Mouse (Mus musculus) erythroblast, adult 5-6 weeks (primary cell): ENCODE results near the gene Cntnap1. TPM values are rescaled to one million over a fixed set of nuclear protein-coding genes. Genes with fewer than 3 reads are reported as not detected.
"Not testable (repeated sequence)": the region's sequence is repeated elsewhere in the genome, so short reads cannot be mapped to it uniquely, and the experiment has no call there.

Source experiments
- ATAC-seq: replicated peaks from 2 replicates; pipeline ENCODE4 v1.8.0; 2016; ENCODE audit warnings: moderate number of reproducible peaks, mild to moderate bottlenecking, moderate TSS enrichment, inconsistent platforms; ENCODE audit not compliant: poor library complexity, low FRiP score, severe bottlenecking
- total RNA-seq, 2 experiments: library from RNA; stranded (forward) in 1 of 2; stranded (reverse) in 1 of 2; fragments of 150-400 nt in 1 of 2; fragments of 200-764, 138-1000 nt in 1 of 2; gene quantifications; 2 replicates each; pipeline versions ENCODE4 v1.2.3 to v1.2.4; 2015 to 2017; ENCODE audit warnings: low replicate concordance in 2 of 2

Cntnap1 gene
- total RNA-seq (2015; ENCODE audit: low replicate concordance) (0.58 and 0.63 TPM in 2 replicates), total RNA-seq (2017; ENCODE audit: low replicate concordance) (0.17 TPM in 1 of 2 replicates, not detected in the other)

DNA sequence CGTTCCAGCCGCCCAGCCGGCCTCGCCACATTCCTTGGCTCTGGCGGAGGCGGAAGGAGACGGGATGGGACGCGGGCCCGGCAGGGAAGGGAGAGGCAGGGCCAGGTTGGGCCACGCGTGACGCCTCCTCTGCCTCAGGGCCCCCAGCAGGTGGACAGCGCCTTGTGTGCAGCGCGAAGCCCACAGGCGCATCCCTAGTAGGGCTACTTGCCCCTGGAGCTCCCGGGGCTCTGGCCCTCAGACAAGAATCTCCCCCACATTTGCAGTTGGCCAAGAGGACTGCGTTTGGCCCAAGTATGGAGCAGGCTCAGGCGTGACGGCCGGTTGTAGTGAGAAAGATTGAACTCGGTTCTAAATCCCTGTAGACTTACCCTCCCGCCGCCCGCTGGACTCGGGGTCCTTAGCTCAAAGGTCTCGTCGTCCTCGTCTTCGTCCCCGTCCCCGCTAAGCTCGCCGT is at the start of gene Cntnap1:
Gene Cntnap1 (plus strand): TSS at position 170 of the 457 bp plus-strand sequence.
- ATAC-seq = no peak

DNA sequence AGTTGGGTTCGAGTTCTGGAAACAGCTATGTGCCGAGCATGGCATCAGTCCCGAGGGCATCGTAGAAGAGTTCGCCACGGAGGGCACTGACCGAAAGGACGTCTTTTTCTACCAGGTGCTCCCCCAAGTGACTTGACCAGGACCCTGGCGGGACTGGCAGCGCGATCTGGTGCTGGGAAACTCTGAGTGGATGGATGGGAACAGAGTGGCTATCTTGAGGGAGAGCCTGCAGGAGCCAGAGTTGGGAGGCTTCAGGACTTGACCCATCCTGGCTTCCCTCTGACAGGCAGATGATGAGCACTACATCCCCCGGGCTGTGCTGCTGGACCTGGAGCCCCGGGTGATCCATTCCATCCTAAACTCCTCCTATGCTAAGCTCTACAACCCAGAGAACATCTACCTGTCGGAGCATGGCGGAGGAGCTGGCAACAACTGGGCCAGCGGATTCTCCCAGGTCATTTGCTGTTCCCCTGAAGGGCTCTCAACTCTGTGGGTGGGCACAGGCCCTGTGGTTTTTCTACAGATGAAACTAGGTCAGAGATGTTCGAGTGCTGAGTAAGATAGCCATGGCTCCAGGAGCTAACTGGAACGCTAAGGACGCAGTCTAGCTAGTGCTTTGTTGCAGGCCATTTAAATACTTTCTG is 49.7 kb upstream of the Cntnap1 start:
- ATAC-seq = peak; percentile 12

DNA sequence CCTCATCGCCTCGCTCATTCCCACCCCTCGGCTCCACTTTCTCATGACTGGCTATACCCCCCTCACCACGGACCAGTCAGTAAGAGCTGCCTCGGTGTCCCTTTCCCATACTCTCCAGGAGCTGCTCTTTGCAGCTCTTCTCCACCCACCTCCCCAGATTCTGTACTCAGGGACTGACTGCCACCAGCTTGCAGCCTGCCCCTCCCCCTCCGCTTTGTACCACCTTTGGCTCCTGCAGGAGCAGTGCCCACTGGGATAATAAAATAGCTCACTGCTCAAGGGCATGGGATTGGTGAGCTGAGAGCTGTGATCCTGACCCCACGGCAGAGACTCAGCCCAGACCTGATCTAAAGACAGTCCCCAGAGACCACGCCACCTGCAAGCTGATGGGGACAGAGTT is 45.8 kb upstream of the Cntnap1 start:
- ATAC-seq = not testable (repeated sequence)

DNA sequence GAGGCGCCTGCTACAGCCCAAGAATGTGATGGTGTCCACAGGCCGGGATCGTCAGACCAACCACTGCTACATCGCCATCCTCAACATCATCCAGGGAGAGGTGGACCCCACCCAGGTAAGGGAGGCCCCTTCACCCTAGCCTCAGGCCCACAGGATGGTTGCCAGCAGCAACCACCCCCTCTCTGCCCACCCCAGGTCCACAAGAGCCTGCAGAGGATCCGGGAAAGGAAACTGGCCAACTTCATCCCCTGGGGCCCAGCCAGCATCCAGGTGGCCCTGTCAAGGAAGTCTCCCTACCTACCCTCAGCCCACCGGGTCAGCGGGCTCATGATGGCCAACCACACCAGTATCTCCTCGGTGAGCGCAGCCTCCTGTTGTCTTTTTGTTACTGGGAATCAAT is 45.3 kb upstream of the Cntnap1 start:
- not testable (repeated sequence) for ATAC-seq

DNA sequence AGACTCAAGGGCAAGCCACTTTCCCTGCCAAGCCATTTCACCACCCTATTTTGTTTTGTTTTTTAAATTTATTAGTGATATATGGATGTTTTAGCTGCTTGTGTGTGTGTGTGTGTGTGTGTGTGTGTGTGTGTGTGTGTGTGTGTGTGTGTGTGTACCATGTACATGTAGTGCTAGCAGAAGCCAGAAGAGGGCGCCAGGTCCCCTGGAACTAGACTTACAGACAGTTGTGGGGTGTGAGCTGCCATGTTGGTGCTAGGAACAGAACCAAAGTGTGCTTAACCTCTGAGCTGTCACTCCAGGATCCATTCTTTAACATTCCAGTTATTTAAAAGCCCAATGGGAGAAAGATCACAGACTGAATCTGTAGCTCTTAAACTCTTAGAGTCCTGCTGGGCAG is 43.2 kb upstream of the Cntnap1 start:
- ATAC-seq = no peak

DNA sequence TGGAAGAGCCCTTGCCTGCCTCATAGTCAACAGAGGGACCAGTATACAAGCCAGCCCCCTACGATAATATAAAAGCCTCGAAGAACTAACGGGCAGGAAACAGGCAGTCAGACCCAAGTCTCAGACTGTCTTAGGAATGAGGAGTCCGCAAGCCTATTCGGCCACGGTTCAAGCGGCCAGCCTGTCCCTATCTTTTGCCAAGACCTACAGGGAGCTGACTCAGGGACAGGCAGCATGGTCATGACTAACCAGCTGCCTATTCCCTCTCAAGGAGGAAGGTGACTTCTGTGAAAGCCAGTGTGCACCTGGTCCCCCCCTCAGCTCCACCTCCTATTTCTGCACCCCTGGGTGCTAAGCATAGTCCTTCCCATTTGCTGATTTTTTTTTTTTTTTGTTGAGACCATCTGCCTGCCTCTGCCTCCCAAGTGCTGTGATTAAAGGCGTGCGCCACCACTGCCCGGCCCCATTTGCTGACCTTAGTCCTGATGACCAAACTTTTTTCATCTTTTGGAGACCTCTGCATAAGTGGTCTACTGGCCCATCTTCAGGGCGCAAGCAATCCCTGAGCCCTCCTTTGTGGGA is 41.2 kb upstream of the Cntnap1 start:
- ATAC-seq = no peak

DNA sequence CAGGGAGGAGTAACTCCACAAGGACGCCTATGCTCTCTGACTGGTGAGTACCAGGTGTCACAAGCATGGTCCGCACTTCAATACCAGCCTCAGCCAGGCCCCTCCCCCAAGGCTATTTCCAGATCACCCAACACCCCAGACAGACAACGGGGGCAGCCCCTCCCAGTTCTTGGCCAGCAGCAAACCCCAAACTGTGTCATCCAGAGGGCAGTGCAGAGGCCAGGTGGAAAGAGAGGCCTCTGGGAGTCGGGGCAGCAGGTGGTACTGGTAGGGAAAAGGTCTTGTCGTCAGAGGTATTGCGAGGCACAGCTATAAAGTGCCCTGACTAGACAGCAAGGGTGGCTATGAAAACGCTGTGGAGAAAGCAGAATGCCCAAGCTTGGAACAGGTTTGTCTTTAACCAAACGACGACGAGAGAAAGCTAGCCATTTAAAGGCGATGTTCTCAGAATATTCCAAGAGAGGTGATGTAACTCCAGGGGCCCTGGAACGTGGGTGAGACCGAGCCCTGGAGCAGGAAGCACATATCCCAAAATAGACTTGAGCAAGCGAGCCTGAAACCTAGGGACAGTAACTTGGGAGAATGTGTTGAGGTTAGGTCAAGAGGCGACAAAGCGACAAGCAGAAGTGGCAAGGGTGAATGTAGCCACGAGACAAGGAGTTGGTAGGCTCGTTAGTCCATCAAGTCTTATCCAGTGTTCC is 40.1 kb upstream of the Cntnap1 start:
- ATAC-seq = no peak

DNA sequence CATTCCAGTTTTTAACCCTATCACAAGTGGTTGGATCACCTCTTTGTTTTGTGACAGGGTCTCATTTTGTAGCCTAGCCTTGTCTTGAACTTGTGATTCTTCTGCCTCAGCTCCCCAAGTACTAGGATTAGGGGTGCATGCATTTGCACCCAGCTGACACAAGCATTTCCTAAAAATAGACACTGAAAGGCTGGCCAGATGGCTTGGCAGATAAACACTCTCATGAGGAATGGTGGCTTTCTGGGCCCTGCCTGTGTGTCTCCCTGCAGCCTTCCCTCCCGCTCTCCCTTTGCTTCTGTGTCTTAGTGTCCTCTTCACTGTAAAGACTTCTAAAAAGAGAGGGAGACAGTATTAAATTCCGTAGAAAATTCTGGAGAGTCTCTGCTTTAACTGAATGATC is 39.1 kb upstream of the Cntnap1 start:
- ATAC-seq = no peak

DNA sequence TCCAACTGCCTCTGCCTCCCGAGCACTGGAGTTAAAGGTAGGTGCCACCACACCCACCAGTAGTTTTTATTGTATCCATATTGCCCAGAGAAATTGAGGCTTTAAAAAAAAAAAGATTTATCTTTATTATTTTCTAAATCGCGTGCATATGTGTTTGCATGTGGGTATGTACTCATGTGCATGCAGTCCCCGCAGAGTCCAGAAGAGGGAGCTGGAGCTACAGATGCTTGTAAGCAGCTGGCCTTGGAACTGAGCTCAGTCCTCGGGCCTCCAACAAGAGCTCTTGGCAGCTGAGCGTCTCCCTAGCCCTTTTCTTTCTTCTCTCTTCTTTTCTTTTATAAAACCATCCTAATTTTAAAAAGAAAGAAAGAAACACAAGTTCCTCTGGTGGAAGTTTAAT is 38.6 kb upstream of the Cntnap1 start:
- ATAC-seq = peak; percentile 68

DNA sequence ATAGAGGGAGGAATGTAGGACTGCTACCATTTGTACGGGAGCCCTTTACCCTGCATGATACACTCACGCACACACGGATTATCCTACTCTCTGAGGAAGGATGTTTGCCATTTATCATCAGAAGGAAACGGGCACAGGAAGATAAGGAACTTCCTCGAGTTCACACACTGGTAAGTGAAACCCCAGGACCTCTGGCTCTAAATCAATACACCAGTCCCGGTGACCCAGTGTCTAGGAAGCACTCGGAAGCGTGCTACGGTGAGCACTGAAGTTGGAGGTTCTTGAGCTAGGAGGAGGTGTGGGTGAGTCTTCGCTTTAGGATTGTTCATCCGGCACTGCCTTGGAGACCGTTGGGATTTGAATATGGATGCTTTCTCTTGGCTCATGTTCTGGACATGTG is 37.3 kb upstream of the Cntnap1 start:
- ATAC-seq = no peak

DNA sequence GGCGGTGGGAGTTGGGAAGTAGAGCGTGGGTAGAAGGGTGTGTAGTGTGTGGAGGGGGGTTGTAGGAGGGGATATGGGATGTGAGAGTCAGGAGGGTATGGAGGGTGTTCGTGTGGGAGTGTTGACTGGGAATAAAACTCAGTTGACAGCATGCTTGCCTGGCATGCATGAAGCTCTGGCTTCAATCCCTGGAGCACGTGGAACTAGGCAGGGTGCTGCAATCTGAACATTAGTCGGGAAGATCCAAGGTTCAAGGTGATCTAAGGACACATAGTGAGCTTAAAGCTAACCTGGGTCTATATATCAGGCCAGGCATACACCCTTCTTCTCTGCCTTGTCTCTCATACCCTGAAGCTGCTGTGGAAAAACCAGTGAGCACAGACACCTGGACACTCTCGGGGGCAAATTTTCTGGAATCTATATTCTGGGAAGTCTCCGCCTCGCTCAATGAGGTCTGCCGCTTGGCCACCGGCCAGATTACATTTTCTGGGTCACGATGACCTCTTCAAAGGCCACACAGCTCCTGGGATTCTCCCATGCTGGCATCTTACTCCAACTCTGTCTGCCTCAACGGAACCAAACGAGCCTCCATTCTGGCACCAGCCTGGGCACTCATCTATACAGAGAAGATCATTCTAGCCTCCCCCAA is 36.0 kb upstream of the Cntnap1 start:
- ATAC-seq = no peak

DNA sequence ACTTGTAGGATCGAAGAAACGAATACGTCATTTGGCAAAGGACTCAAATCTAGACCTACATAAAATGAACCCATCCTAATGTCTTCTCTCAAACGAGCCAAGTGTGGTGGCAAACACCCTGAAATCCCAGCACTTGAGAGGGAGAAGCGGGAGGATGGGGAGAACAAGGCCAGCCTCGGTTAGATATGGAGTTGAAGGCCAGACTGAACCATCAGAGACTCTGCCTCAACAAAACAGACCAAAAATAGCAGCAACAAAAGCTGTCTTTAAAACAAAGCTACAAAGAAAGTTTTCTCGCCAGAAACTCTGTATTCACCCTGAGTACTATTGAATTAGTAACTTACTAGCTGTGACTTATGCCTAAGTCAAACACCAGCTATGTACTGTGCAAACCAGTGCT is 33.3 kb upstream of the Cntnap1 start:
- no peak for ATAC-seq

DNA sequence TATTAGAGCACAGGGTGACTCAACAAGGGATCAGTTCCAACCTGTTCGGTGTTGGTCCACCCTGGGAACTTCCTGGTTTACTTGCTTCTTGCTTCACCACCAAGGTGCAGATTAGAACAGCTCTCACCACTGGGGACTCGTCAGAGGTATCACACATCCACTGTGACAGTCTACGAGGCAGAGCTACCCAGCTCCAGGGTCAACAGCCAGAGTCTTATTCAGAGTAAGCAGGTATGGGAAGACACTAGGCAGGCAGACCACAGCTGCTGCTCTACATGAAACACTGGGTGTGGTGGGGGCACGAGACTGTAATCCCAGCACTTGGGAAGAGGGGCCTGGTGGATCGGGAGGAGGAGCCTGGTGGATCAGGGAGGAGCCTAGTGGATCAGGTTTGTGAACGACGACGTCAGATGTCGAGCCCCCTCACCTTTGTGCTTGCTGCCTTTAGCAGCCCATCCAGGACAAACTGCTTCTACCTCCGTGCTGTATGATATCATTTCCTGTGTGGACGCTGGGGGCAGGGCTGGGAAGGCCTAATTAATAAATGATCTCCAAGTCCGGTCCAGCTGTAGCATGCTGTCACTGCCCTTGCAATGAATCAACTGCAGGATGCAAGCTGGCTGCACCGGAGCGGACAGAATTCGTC is 31.7 kb upstream of the Cntnap1 start:
- ATAC-seq = no peak

DNA sequence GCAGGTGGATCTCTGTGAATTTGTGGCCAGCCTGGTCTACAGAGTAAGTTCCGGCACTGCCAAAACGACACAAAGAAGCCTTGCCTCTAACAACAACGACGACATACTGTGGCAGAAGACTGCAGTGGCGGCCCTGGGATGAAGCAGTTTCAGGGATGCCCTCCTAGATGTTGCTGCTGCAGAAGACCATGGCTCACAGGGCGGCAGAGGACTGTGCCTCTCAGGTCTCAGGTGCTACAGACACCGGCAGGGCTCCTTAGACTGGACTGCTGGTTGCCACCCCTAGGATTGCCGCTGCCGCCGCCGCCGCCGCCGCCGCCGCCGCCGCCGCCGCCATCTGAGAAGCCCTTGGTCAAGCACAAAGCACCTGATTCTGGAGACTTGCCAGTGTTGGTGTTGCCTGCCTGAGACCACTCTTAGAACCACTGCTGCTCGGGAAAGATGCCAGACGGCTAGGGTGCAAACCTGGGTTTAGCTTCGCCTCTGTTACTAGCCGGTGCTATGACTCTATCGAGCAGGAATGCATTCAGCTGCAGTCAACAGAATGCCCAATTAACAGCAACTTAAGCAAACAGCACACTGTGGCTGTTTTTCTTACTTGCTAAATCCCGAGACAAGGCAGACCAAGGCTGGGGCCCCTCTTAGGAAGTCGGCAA is 30.0 kb upstream of the Cntnap1 start:
- ATAC-seq = no peak

DNA sequence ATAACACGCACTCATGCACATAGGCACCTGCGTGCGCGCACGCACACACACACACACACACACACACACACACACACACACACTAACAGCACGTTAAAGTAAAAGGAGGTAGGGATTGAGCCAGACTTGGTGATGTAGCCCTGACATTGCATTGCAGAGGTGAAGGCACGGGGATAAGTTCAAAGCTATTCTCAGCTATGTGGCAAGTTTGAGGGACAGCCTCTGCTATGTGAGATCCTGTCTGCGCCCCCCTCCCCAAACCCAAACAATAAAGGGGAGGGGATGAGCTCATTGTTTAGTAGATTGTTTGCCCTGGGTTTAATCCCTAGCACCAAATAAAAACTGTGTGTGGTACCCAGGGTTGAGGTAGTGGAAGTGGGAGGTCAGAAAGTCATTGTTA is 29.2 kb upstream of the Cntnap1 start:
- ATAC-seq = no peak

DNA sequence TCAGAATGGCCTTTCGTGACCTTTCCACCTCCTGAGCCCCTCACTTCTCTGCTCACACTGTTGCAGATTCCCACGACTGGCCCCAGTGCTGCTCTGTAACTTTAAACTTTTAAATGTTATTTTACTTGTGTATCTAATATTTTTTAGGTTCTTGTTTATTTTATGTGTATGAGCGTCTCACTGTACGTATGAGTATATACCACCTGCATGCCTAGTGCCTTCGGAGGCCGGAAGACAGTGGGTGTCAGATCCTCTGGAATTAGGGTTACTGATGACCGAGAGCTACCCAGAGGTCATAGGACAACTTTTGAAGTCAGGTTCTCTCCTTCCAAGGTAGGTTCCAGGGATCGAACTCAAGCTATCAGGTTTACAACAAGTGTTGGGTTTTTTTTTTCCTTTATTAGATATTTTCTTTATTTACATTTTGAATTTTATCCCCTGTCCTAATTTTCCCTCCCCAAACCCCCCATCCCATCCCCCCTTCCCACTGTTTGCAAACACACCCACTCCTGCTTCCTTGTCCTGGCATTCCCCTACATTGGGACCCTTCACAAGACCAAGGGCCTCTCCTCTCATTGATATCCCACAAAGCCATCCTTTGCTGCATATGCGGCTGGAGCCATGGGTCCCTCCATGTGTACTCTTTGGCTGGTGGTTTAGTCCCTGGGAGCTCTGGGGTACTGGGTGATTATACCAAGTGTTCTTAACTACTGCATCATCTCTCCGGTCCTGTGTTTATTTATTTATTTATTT is 27.9 kb upstream of the Cntnap1 start:
- ATAC-seq = no peak

DNA sequence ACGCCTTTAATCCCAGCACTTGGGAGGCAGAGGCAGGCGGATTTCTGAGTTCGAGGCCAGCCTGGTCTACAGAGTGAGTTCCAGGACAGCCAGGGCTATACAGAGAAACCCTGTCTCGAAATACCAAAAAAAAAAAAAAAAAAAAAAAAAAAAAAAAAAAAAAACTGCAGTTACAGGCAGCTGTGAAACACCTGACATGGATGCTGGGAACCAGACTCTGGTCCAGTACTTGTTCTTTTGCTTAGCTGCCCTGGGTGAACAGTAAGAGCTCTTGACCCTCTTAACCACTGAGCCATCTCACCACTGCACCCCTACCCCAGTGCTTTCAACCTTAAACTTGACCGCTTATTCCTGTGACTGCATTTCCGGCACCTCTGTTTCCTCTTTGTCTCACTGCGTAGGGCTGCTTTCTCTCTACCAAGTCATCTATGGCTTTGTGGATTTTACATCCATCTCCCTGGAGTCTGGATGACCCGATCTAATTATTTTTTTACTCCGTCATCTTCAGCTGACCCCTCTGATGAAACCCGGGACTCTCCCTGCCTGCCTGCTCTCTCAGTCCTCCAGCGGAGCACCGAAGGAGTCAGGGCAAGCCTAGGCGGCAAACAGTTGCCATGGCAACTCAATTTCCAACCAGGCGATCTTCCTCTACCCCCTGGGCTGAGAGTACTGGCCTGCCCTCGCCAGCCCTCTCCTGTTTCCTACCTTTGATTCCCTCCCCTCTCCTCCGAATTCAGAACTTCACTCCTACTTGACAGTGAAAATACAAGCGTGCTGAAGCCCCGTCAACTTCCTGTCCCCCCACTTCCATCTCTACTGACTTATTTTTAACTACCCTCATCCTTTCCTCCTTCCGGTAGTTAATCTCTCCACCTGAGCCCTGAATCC is 26.7 kb upstream of the Cntnap1 start:
- no peak for ATAC-seq

DNA sequence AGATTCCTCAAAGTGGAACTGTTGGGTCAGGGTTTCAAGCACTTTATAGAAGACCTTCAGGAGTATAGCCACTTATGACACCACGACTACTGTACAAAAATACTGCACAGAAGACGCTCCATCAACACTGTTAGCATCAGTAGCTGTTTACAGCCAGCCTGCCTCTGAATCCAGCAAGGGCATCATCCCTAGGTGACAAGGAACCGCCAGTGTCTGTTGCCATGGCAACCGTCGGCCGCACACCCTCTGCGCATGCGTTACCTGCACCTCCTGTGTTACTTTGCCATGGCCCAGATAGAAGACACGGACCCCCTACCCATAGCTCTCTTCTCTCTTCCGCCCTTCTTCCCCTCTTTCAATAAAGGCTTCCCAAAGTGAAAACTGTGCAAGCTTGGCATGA is 23.9 kb upstream of the Cntnap1 start:
- no peak for ATAC-seq
